Mouse (Mus musculus) frontal cortex, postnatal 14 days (tissue): Measurements from ENCODE around the gene Acsl5.
A peak's percentile ranks its signal among the peaks of the same experiment; 100 is the strongest.

Experiments used
- DNase-seq, 2 experiments: peaks; one replicate each; pipeline ENCODE4 v3.0.0; 2022; ENCODE audit warnings: low spot score in 2 of 2

Gene Acsl5

GRCm38 (mm10) chr19:55251383-55252124, at the start of gene Acsl5:
Gene Acsl5, plus strand, starts transcription at chr19:55251938.
- DNase-seq = no peak

- peak in 1 of 2 experiments; percentile 45 for DNase-seq
Measured at GRCm38 (mm10) chr19:55206482-55207138, 45.1 kb upstream of the Acsl5 start.

DNA sequence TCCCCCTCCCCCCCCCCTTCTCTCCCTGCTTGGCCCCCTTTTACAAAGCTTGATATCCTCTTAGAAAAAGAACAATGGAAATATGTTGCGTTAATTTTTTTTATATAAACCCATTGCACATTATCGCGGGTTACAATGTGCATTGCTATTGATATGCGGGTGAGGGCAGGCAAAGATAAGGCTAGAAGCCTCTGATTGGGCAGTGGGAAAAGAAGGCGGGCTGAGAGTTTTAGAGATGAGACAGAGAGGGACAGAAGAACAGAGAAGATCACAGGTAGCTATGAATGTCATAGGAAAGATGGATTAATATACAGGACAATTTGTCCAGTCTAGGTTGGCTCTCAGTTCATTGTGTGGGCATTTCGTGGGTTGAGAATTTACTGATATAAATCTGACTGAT, 44.5 kb upstream of the Acsl5 start:
- DNase-seq = no peak

DNA sequence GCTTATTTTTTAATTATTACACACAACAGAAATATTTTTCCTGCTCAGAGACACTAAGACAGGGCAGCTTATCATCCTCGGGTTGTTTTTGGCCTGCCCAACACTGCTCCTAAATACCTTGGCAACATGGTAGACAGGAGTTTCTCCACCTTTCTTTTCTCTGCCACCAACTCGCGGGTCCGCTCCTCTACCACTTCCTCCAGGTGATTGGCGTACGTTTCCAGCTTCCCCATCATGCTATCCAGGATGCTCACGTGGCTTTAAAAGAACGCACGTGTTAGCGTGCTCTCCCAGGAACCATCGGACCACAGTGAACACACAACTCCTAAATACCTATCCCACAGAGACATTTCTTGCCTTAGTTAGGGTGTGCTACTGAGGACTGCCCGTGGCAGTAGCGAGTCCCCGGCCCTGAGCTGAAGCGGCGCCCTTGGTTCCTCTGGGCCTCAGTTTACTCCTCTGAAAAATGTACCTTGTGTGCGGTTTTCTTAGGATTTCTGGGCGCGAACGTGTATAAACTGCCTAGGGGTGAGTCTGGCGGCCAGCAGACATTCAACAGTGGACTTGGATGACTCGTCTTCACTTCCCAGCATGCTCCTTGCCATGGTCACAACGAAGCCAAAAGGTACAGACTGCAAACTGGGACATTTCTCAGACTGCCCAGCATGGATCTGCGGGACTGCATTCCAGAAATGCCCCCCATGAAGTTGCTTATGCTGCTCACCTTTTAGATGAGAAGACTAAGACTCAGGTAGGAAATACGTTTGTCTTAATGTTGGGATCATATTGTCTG, 43.8 kb upstream of the Acsl5 start:
- no peak for DNase-seq

GRCm38 (mm10) chr19:55208654-55209053, 43.1 kb upstream of the Acsl5 start:
- no peak for DNase-seq

DNA sequence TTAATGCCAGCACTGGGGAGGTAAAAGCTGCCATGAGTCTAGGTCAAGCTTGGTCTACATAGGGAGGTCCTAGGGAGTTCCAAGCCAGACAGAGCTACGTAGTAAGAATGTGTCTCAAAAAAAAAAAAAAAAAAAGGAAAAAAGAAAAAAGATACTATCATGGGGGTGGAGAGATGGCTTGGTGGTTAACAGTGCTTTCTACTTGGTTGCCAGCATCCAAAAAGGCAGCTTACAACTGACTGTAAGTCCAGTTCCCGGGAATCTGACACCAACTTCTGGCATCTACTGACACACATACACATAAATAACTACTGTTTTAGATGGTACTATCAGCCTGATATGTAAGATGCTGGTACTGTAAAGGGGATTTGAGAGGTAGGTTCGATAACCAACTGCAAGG, 42.7 kb upstream of the Acsl5 start:
- no peak for DNase-seq

DNA sequence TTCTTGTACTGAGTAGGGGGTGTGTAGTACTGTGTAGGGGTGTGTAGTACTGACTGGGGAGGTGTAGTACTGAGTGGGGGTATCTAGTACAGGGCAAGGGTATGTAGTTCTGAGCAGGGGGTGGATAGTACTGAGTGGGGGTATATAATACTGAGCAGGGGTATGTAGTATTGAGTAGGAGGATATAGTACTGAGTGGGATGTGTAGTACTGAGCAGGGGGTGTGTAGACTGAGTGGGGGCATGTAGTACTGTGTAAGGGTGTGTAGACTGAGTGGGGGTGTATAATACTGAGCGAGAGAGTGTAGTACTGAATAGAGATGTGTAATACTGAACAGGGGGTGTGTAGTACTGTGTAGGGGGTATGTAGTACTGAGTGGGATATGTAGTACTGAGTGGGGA, 40.0 kb upstream of the Acsl5 start:
- no peak for DNase-seq

DNA sequence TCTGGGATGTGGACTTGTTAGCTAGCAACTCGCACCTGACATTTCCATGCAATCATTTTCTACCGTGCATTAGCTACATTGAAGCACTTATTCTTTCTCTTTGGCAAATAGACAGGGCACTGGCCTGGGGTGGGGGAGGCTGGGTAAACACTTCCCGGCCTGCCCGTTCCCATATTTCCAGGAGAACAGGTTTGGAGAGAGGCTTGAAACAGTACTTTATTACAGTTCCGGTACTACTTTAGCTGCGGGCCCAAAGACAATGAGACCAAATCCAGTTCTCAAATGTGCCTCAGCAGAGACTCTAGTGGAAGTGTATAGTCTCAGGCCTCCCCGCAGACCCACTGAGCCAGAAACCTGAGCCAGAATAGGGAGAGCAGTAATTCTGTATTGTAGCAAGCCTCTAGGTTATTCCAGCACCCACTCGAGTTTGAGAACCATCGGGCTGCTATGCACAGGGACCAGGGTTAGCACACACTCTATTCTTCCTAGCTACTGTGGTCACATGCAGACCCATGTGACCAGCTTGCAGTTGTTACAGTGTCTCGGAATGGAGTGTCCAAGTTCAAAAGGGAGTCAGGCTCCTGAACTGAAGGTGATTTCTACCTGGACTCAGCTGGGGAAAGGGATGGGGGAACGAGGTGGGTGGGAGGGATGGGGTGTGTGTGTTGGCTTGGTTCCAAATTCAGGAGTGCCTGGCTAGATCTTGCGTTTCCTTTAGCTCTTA, 38.0 kb upstream of the Acsl5 start:
- DNase-seq = no peak

GRCm38 (mm10) chr19:55216876-55217275, 34.9 kb upstream of the Acsl5 start:
- DNase-seq = no peak

DNA sequence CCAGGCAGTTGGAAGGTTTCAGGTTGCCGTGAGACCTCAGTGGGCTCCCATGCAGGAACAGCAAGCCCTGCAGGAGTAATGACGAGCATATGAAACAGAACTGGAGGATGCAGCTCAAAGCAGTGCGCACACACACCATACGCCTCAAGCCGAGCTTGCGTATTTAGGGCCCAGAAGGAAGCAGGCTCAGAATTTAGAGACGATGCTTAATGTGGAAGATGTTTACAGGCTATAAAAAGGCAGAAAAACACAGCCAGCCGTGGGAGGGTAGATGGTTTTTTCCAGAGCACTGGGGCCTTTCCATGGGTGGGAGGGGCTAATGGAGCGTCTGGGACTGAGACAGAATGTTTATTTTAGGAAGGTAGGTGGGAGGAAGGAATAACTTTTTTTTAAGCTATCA, 34.4 kb upstream of the Acsl5 start:
- peak; percentile 60 to 68 for DNase-seq

- DNase-seq = peak; percentile 81 to 86
Measured at GRCm38 (mm10) chr19:55218192-55218739, 33.5 kb upstream of the Acsl5 start.

- no peak for DNase-seq
Measured at GRCm38 (mm10) chr19:55218741-55219221, 33.0 kb upstream of the Acsl5 start.

- DNase-seq = no peak
Measured at GRCm38 (mm10) chr19:55219359-55219758, 32.4 kb upstream of the Acsl5 start.

DNA sequence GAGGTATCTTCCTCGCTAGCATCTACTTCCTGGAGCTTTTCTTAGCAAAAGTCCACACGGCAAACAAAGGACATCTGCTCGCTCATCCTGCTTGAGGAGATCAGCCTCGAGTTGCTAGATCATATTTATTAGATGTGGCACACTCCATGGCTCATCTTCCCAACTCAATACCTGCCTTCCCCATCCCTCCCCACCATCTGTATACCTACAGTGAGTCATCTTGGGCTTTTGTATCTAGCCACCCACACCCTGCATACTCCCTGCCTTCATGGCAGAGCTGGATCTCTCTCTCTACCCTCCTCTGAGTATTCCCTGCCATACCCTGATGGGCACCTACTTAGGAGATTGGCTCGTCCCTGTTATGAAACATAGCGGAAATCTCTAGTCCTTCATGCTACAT, 30.5 kb upstream of the Acsl5 start:
- DNase-seq = no peak

DNA sequence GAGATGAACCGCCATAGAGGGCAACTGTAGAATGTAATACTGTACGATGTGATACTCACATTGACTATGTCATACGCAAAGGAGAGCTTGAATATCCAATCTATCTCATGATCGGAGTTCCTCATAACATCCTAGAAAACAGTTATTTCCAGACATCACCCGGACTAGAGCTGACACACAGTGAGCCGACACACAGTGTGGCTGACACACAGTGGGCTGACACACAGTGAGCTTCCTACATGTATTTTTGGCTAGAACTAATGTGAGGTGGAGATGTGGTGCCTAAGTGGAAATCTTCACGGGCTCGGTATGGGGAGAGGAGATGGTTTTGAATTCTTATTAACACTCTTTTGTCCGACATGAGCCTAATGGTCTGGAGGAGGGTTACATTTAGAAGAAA, 29.5 kb upstream of the Acsl5 start:
- no peak for DNase-seq

GRCm38 (mm10) chr19:55226621-55227020, 25.1 kb upstream of the Acsl5 start:
- DNase-seq = no peak

GRCm38 (mm10) chr19:55227135-55227534, 24.6 kb upstream of the Acsl5 start:
- no peak for DNase-seq

- no peak for DNase-seq
Measured at GRCm38 (mm10) chr19:55231081-55231480, 20.7 kb upstream of the Acsl5 start.

- no peak for DNase-seq
Measured at GRCm38 (mm10) chr19:55232136-55232535, 19.6 kb upstream of the Acsl5 start.

DNA sequence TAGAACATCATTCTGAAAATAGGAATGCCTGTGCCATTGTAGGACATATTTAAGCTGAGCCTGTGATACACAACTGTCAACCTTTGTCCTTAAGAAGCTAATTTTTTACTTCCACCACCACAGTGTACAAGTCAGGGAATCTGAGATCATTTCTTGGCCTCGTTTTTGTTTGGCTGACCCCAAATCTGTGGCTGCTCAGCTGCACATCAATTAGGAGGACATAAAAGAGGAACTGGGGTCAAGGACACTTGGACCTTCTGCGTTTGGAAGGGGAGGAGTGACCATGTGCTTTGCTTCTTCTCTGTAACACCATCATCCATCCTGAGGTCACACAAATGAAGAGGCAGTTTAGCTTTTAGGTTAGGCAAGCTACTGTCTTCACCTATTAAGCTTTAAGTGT, 15.7 kb upstream of the Acsl5 start:
- no peak for DNase-seq

DNA sequence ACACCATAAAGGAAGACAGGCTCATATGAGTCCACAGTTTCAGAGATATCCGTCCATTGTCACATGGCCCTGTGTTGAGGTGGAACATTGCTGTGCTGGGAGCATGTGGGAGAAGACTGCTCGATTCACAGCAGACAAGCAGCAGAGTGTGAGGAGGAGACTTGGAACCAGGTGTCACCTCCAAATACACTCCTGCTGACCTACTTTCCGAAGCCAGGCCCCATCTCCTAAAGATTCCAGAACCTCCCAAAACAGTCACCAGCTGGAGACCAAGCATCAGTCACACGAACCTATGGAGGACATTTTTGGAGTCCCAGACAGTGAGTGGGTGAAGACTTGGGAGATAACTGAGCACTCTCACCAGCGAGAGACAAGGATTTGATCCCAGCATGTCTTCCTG, 15.2 kb upstream of the Acsl5 start:
- DNase-seq = no peak
